Mouse (Mus musculus): ENCODE results near the gene Add2. TPM values are rescaled to one million over a fixed set of nuclear protein-coding genes. Genes with fewer than 3 reads are reported as not detected.

Add2 gene
- polyA plus RNA-seq, 2 experiments, result 54.9 to 73.5 TPM

- Histone ChIP-seq H3K4me3 (ENCODE audit: insufficient read depth in 1 of 2, low read depth in 2 of 2, low read length in 2 of 2) (no peak overlapping the region), H3K27me3 (ENCODE audit: control insufficient read depth, insufficient read depth, low read length) (no peaks in the 10 kb centered on the region), H3K9ac (replicated peaks) (no peak overlapping the region), H3K9me3 (ENCODE audit: control insufficient read depth, low read length) (no peaks in the 10 kb centered on the region), H3K36me3 (replicated peaks; ENCODE audit: control insufficient read depth, insufficient read depth, low read depth) (no peaks in the 10 kb centered on the region), H3K4me2 (ENCODE audit: low read depth) (no peak overlapping the region), H3K27ac (no peak overlapping the region), H3K4me1 (replicated peaks; ENCODE audit: control insufficient read depth in 2 of 2, insufficient read depth in 2 of 2, low read length in 1 of 2) (peaks cover 15 to 16% of the 10 kb centered on the region in 2 experiments)
- 64% methylated on average over 5 of the region's 5 CpGs for WGBS (ENCODE audit: insufficient replicate concordance)
- TF ChIP-seq EP300 (IDR thresholded peaks at IDR 0.05; ENCODE audit: low read depth), result no peak
- TF ChIP-seq CTCF (IDR thresholded peaks at IDR 0.05; ENCODE audit: low read depth), result no peak
- DNase-seq (ENCODE audit: low read depth in 3 of 3, low spot score in 3 of 3) (no peak), ATAC-seq (ENCODE audit: insufficient read depth) (no peak)
Observed at GRCm38 (mm10) chr6:86069009-86069408, 40.5 kb downstream of the Add2 start.

GRCm38 (mm10) chr6:86069856-86070255 is 41.4 kb downstream of the Add2 start:
- 30% methylated on average over 3 of the region's 3 CpGs for WGBS (ENCODE audit: insufficient replicate concordance)
- ATAC-seq (ENCODE audit: insufficient read depth) (peak; percentile 75), DNase-seq (ENCODE audit: low read depth in 3 of 3, low spot score in 3 of 3) (no peak)
- Histone ChIP-seq H3K9ac (replicated peaks) (no peak overlapping the region), H3K4me2 (ENCODE audit: low read depth) (peak overlapping the region; percentile 15), H3K4me3 (ENCODE audit: insufficient read depth in 1 of 2, low read depth in 2 of 2, low read length in 2 of 2) (no peak overlapping the region), H3K36me3 (replicated peaks; ENCODE audit: control insufficient read depth, insufficient read depth, low read depth) (no peaks in the 10 kb centered on the region), H3K27ac (no peak overlapping the region), H3K27me3 (ENCODE audit: control insufficient read depth, insufficient read depth, low read length) (no peaks in the 10 kb centered on the region), H3K9me3 (ENCODE audit: control insufficient read depth, low read length) (no peaks in the 10 kb centered on the region), H3K4me1 (replicated peaks; ENCODE audit: control insufficient read depth in 2 of 2, insufficient read depth in 2 of 2, low read length in 1 of 2) (peaks cover 24 to 25% of the 10 kb centered on the region in 2 experiments)
- TF ChIP-seq EP300 (IDR thresholded peaks at IDR 0.05; ENCODE audit: low read depth), result peak; percentile 50
- TF ChIP-seq CTCF (IDR thresholded peaks at IDR 0.05; ENCODE audit: low read depth), result no peak

GRCm38 (mm10) chr6:86070277-86070676 is 41.8 kb downstream of the Add2 start:
- Histone ChIP-seq H3K27ac (no peak overlapping the region), H3K27me3 (ENCODE audit: control insufficient read depth, insufficient read depth, low read length) (no peaks in the 10 kb centered on the region), H3K4me1 (replicated peaks; ENCODE audit: control insufficient read depth in 2 of 2, insufficient read depth in 2 of 2, low read length in 1 of 2) (peaks cover 28 to 29% of the 10 kb centered on the region in 2 experiments), H3K9me3 (ENCODE audit: control insufficient read depth, low read length) (no peaks in the 10 kb centered on the region), H3K4me3 (ENCODE audit: insufficient read depth in 1 of 2, low read depth in 2 of 2, low read length in 2 of 2) (no peak overlapping the region), H3K36me3 (replicated peaks; ENCODE audit: control insufficient read depth, insufficient read depth, low read depth) (no peaks in the 10 kb centered on the region), H3K4me2 (ENCODE audit: low read depth) (peak overlapping the region; percentile 15), H3K9ac (replicated peaks) (no peak overlapping the region)
- 50% methylated on average over 7 of the region's 7 CpGs for WGBS (ENCODE audit: insufficient replicate concordance)
- DNase-seq (ENCODE audit: low read depth in 3 of 3, low spot score in 3 of 3) (no peak), ATAC-seq (ENCODE audit: insufficient read depth) (peak; percentile 57)
- no peak for TF ChIP-seq EP300 (IDR thresholded peaks at IDR 0.05; ENCODE audit: low read depth)
- TF ChIP-seq CTCF (IDR thresholded peaks at IDR 0.05; ENCODE audit: low read depth), result no peak

GRCm38 (mm10) chr6:86073882-86074281 is 45.4 kb downstream of the Add2 start:
- 42% methylated on average over 3 of the region's 3 CpGs for WGBS (ENCODE audit: insufficient replicate concordance)
- H3K36me3 ChIP-seq (replicated peaks; ENCODE audit: control insufficient read depth, insufficient read depth, low read depth), result no peaks in the 10 kb centered on the region
- ATAC-seq (ENCODE audit: insufficient read depth) (no peak), DNase-seq (ENCODE audit: low read depth in 3 of 3, low spot score in 3 of 3) (no peak)
- H3K4me3 ChIP-seq (ENCODE audit: insufficient read depth in 1 of 2, low read depth in 2 of 2, low read length in 2 of 2), result no peak overlapping the region
- H3K27me3 ChIP-seq (ENCODE audit: control insufficient read depth, insufficient read depth, low read length), result no peaks in the 10 kb centered on the region
- no peaks in the 10 kb centered on the region for H3K9me3 ChIP-seq (ENCODE audit: control insufficient read depth, low read length)
- H3K27ac ChIP-seq, result peak overlapping the region; percentile 59
- TF ChIP-seq EP300 (IDR thresholded peaks at IDR 0.05; ENCODE audit: low read depth), result no peak
- TF ChIP-seq CTCF (IDR thresholded peaks at IDR 0.05; ENCODE audit: low read depth), result no peak
- H3K9ac ChIP-seq (replicated peaks), result no peak overlapping the region; the same call in 1 of the 2 replicates
- no peak overlapping the region for H3K4me2 ChIP-seq (ENCODE audit: low read depth)
- peaks cover 52 to 53% of the 10 kb centered on the region in 2 experiments for H3K4me1 ChIP-seq (replicated peaks; ENCODE audit: control insufficient read depth in 2 of 2, insufficient read depth in 2 of 2, low read length in 1 of 2)

GRCm38 (mm10) chr6:86074538-86075204 is 46.2 kb downstream of the Add2 start:
- Histone ChIP-seq H3K9ac (replicated peaks) (peak overlapping the region; percentile 7; the same call in 1 of the 2 replicates), H3K4me1 (replicated peaks; ENCODE audit: control insufficient read depth in 2 of 2, insufficient read depth in 2 of 2, low read length in 1 of 2) (peaks cover 51 to 53% of the 10 kb centered on the region in 2 experiments), H3K4me3 (ENCODE audit: insufficient read depth in 1 of 2, low read depth in 2 of 2, low read length in 2 of 2) (no peak overlapping the region), H3K36me3 (replicated peaks; ENCODE audit: control insufficient read depth, insufficient read depth, low read depth) (no peaks in the 10 kb centered on the region), H3K4me2 (ENCODE audit: low read depth) (peak overlapping the region; percentile 26), H3K9me3 (ENCODE audit: control insufficient read depth, low read length) (no peaks in the 10 kb centered on the region), H3K27ac (peak overlapping the region; percentile 59), H3K27me3 (ENCODE audit: control insufficient read depth, insufficient read depth, low read length) (no peaks in the 10 kb centered on the region)
- ATAC-seq (ENCODE audit: insufficient read depth), result no peak
- TF ChIP-seq CTCF (IDR thresholded peaks at IDR 0.05; ENCODE audit: low read depth), result no peak
- TF ChIP-seq EP300 (IDR thresholded peaks at IDR 0.05; ENCODE audit: low read depth), result peak; percentile 65
- 26% methylated on average over 8 of the region's 8 CpGs for WGBS (ENCODE audit: insufficient replicate concordance)
- peak in 1 of 3 experiments; percentile 24 for DNase-seq (ENCODE audit: low read depth in 3 of 3, low spot score in 3 of 3)
